Mouse (Mus musculus): ENCODE results near the gene Adgrg3. TPM values are rescaled to one million over a fixed set of nuclear protein-coding genes. Genes with fewer than 3 reads are reported as not detected.

Gene Adgrg3
- total and polyA plus RNA-seq, 3 experiments = not detected

GRCm38 (mm10) chr8:94996037-94996436 lies 21.5 kb upstream of the Adgrg3 start:
- Histone ChIP-seq H3K4me1 (ENCODE audit: control insufficient read depth in 1 of 2, insufficient read depth in 2 of 2) (peaks cover 3 to 30% of the 10 kb centered on the region in 2 experiments; a peak in 3 of 4 replicates), H3K4me3 (replicated peaks in 1 of 3; ENCODE audit: low read depth in 2 of 3, low read length in 2 of 3, poor library complexity in 1 of 3) (no peak overlapping the region)

GRCm38 (mm10) chr8:94996899-94997856 lies 20.3 kb upstream of the Adgrg3 start:
- dilution Hi-C loops (cut with MboI; ENCODE audit: extremely low pct_ligation_motif_present, extremely low pct_unique_long_range_greater_than_20kb, low sequenced_read_pairs) = no loop called here
- Histone ChIP-seq H3K4me3 (replicated peaks in 1 of 3; ENCODE audit: low read depth in 2 of 3, low read length in 2 of 3, poor library complexity in 1 of 3) (no peak overlapping the region), H3K9me3 (replicated peaks; ENCODE audit: low read length) (no peaks in the 10 kb centered on the region), H3K4me1 (ENCODE audit: control insufficient read depth in 1 of 2, insufficient read depth in 2 of 2) (peaks cover 9 to 30% of the 10 kb centered on the region in 2 experiments), H3K9ac (ENCODE audit: insufficient read depth, low read depth) (no peak overlapping the region), H3K4me2 (ENCODE audit: insufficient read depth, low read depth, poor library complexity, severe bottlenecking) (no peak overlapping the region), H3K36me3 (replicated peaks in 1 of 2; ENCODE audit: control insufficient read depth in 1 of 2, insufficient read depth in 1 of 2, low read length in 1 of 2) (no peaks in the 10 kb centered on the region), H3K27ac (ENCODE audit: insufficient read depth, low read depth) (no peak overlapping the region), H3K27me3 (replicated peaks) (peaks cover 43% of the 10 kb centered on the region), H3K79me2 (replicated peaks; ENCODE audit: control insufficient read depth, extremely low read depth, insufficient read depth, poor library complexity, severe bottlenecking) (no peaks in the 10 kb centered on the region)
- in situ Hi-C loops (cut with MboI; ENCODE audit: low pct_ligation_motif_present, low pct_unique_long_range_greater_than_20kb, low sequenced_read_pairs) = loop anchor here (5.0 kb wide), 1 partner anchor 35 kb away; no protein-coding TSS in a partner anchor
- TF ChIP-seq HCFC1 (IDR thresholded peaks at IDR 0.05; ENCODE audit: low read depth, low read length) (no peak), MAX (IDR thresholded peaks at IDR 0.05; ENCODE audit: low read length) (no peak)
- no peak for DNase-seq (ENCODE audit: extremely low read depth)

More at GRCm38 (mm10) chr8:94996037-94996436, 21.5 kb upstream of the Adgrg3 start:
- DNase-seq (ENCODE audit: extremely low read depth) = no peak
- H3K79me2 ChIP-seq (replicated peaks; ENCODE audit: control insufficient read depth, extremely low read depth, insufficient read depth, poor library complexity, severe bottlenecking) = no peaks in the 10 kb centered on the region
- no peak for TF ChIP-seq MAX (IDR thresholded peaks at IDR 0.05; ENCODE audit: low read length)
- no peak for TF ChIP-seq USF2 (conservative IDR thresholded peaks at IDR 0.05; ENCODE audit: low read depth, low read length)
- no peak for TF ChIP-seq TCF12 (IDR thresholded peaks at IDR 0.05; ENCODE audit: low read depth, low read length)
- no peak for TF ChIP-seq UBTF (IDR thresholded peaks at IDR 0.05; ENCODE audit: low read depth, low read length)
- no peak for TF ChIP-seq TBP (conservative IDR thresholded peaks at IDR 0.05; ENCODE audit: low read depth, low read length)
- no peak for TF ChIP-seq MXI1 (IDR thresholded peaks at IDR 0.05; ENCODE audit: low read depth, low read length)
- TF ChIP-seq NRF1 (IDR thresholded peaks at IDR 0.05; ENCODE audit: low read depth, low read length) = no peak
- TF ChIP-seq ETS1 (conservative IDR thresholded peaks at IDR 0.05; ENCODE audit: low read depth, low read length) = no peak
- dilution Hi-C loops (cut with MboI; ENCODE audit: extremely low pct_ligation_motif_present, extremely low pct_unique_long_range_greater_than_20kb, low sequenced_read_pairs) = no loop called here
- no peaks in the 10 kb centered on the region for H3K36me3 ChIP-seq (replicated peaks in 1 of 2; ENCODE audit: control insufficient read depth in 1 of 2, insufficient read depth in 1 of 2, low read length in 1 of 2)
- no peaks in the 10 kb centered on the region for H3K9me3 ChIP-seq (replicated peaks; ENCODE audit: low read length)
- no peak overlapping the region for H3K27ac ChIP-seq (ENCODE audit: insufficient read depth, low read depth)
- in situ Hi-C loops (cut with MboI; ENCODE audit: low pct_ligation_motif_present, low pct_unique_long_range_greater_than_20kb, low sequenced_read_pairs) = loop anchor here (5.0 kb wide), 1 partner anchor 34 kb away; no protein-coding TSS in a partner anchor
- no peak overlapping the region for H3K4me2 ChIP-seq (ENCODE audit: insufficient read depth, low read depth, poor library complexity, severe bottlenecking)
- no peak overlapping the region for H3K9ac ChIP-seq (ENCODE audit: insufficient read depth, low read depth)
- H3K27me3 ChIP-seq (replicated peaks) = peaks cover 46% of the 10 kb centered on the region

- Histone ChIP-seq H3K4me2 (ENCODE audit: insufficient read depth, low read depth, poor library complexity, severe bottlenecking) (no peak overlapping the region), H3K27ac (ENCODE audit: insufficient read depth, low read depth) (no peak overlapping the region), H3K36me3 (replicated peaks in 1 of 2; ENCODE audit: control insufficient read depth in 1 of 2, insufficient read depth in 1 of 2, low read length in 1 of 2) (no peaks in the 10 kb centered on the region), H3K4me3 (replicated peaks in 1 of 3; ENCODE audit: low read depth in 2 of 3, low read length in 2 of 3, poor library complexity in 1 of 3) (no peak overlapping the region), H3K4me1 (ENCODE audit: control insufficient read depth in 1 of 2, insufficient read depth in 2 of 2) (peaks cover 9 to 33% of the 10 kb centered on the region in 2 experiments), H3K79me2 (replicated peaks; ENCODE audit: control insufficient read depth, extremely low read depth, insufficient read depth, poor library complexity, severe bottlenecking) (no peaks in the 10 kb centered on the region), H3K9ac (ENCODE audit: insufficient read depth, low read depth) (no peak overlapping the region), H3K27me3 (replicated peaks) (peaks cover 42% of the 10 kb centered on the region), H3K9me3 (replicated peaks; ENCODE audit: low read length) (no peaks in the 10 kb centered on the region)
- dilution Hi-C loops (cut with MboI; ENCODE audit: extremely low pct_ligation_motif_present, extremely low pct_unique_long_range_greater_than_20kb, low sequenced_read_pairs) (no loop called here), in situ Hi-C loops (cut with MboI; ENCODE audit: low pct_ligation_motif_present, low pct_unique_long_range_greater_than_20kb, low sequenced_read_pairs) (loop anchor here (5.0 kb wide), 1 partner anchor 36 kb away; no protein-coding TSS in a partner anchor)
- no peak for TF ChIP-seq KAT2A (IDR thresholded peaks at IDR 0.05; ENCODE audit: insufficient replicate concordance, low read length)
- TF ChIP-seq TBP (conservative IDR thresholded peaks at IDR 0.05; ENCODE audit: low read depth, low read length) = no peak
- TF ChIP-seq CHD2 (IDR thresholded peaks at IDR 0.05; ENCODE audit: low read length) = no peak
- no peak for TF ChIP-seq SIN3A (IDR thresholded peaks at IDR 0.05; ENCODE audit: low read length)
- TF ChIP-seq CTCF (conservative IDR thresholded peaks at IDR 0.05 in 1 of 2, IDR thresholded peaks at IDR 0.05 in 1 of 2; ENCODE audit: low read depth in 2 of 2, low read length in 2 of 2) = no peak
- no peak for TF ChIP-seq MXI1 (IDR thresholded peaks at IDR 0.05; ENCODE audit: low read depth, low read length)
- TF ChIP-seq MEF2A (IDR thresholded peaks at IDR 0.05; ENCODE audit: borderline replicate concordance, low read depth, low read length) = no peak
- TF ChIP-seq ELF1 (IDR thresholded peaks at IDR 0.05; ENCODE audit: low read depth, low read length) = no peak
- no peak for TF ChIP-seq GABPA (IDR thresholded peaks at IDR 0.05; ENCODE audit: insufficient replicate concordance, low read depth, low read length)
- no peak for TF ChIP-seq TCF12 (IDR thresholded peaks at IDR 0.05; ENCODE audit: low read depth, low read length)
- no peak for DNase-seq (ENCODE audit: extremely low read depth)
Measured at GRCm38 (mm10) chr8:94997857-94998243, 19.6 kb upstream of the Adgrg3 start.
